Mouse (Mus musculus): ENCODE data around the gene Slc13a5. TPM values are rescaled to one million over a fixed set of nuclear protein-coding genes. Genes with fewer than 3 reads are reported as not detected.

Gene Slc13a5
- polyA plus RNA-seq, 1 experiment = 0.27 TPM

- no peak for DNase-seq
- no peaks in the 10 kb centered on the region for H3K27me3 ChIP-seq (replicated peaks; ENCODE audit: control insufficient read depth, insufficient read depth, low read length)
- H3K36me3 ChIP-seq (ENCODE audit: control insufficient read depth, insufficient read depth, low read length) = no peaks in the 10 kb centered on the region
- 23% methylated on average over 11 of the region's 11 CpGs for WGBS
- TF ChIP-seq POLR2A (IDR thresholded peaks at IDR 0.05; ENCODE audit: low read depth, low read length) (no peak), CTCF (conservative IDR thresholded peaks at IDR 0.05; ENCODE audit: insufficient read depth, insufficient read length, low read depth, low read length) (no peak)
- no peak overlapping the region for H3K27ac ChIP-seq (ENCODE audit: insufficient read depth, low read depth, low read length)
- no peaks in the 10 kb centered on the region; the same call in 1 of the 2 replicates for H3K4me1 ChIP-seq (ENCODE audit: control insufficient read depth, insufficient read depth, low read length)
- H3K4me3 ChIP-seq (ENCODE audit: insufficient read depth, low read depth, low read length) = no peak overlapping the region
Observed at GRCm38 (mm10) chr11:72265483-72265882, 1.5 kb downstream of the Slc13a5 start.

- TF ChIP-seq POLR2A (IDR thresholded peaks at IDR 0.05; ENCODE audit: low read depth, low read length) (no peak), CTCF (conservative IDR thresholded peaks at IDR 0.05; ENCODE audit: insufficient read depth, insufficient read length, low read depth, low read length) (no peak)
- Histone ChIP-seq H3K27ac (ENCODE audit: insufficient read depth, low read depth, low read length) (no peak overlapping the region), H3K27me3 (replicated peaks; ENCODE audit: control insufficient read depth, insufficient read depth, low read length) (no peaks in the 10 kb centered on the region), H3K4me1 (ENCODE audit: control insufficient read depth, insufficient read depth, low read length) (no peaks in the 10 kb centered on the region), H3K4me3 (ENCODE audit: insufficient read depth, low read depth, low read length) (no peak overlapping the region), H3K36me3 (ENCODE audit: control insufficient read depth, insufficient read depth, low read length) (no peaks in the 10 kb centered on the region)
- DNase-seq = no peak
- 71% methylated on average over 2 of the region's 2 CpGs for WGBS
Observed at GRCm38 (mm10) chr11:72256441-72256840, 10.6 kb downstream of the Slc13a5 start.

GRCm38 (mm10) chr11:72255629-72256028 is 11.4 kb downstream of the Slc13a5 start:
- no peaks in the 10 kb centered on the region for H3K36me3 ChIP-seq (ENCODE audit: control insufficient read depth, insufficient read depth, low read length)
- DNase-seq = no peak
- no peaks in the 10 kb centered on the region for H3K27me3 ChIP-seq (replicated peaks; ENCODE audit: control insufficient read depth, insufficient read depth, low read length)
- H3K27ac ChIP-seq (ENCODE audit: insufficient read depth, low read depth, low read length) = no peak overlapping the region
- H3K4me1 ChIP-seq (ENCODE audit: control insufficient read depth, insufficient read depth, low read length) = no peaks in the 10 kb centered on the region
- TF ChIP-seq POLR2A (IDR thresholded peaks at IDR 0.05; ENCODE audit: low read depth, low read length) = no peak
- no peak for TF ChIP-seq CTCF (conservative IDR thresholded peaks at IDR 0.05; ENCODE audit: insufficient read depth, insufficient read length, low read depth, low read length)
- WGBS = 96% methylated on average over 4 of the region's 4 CpGs
- H3K4me3 ChIP-seq (ENCODE audit: insufficient read depth, low read depth, low read length) = no peak overlapping the region

- Histone ChIP-seq H3K36me3 (ENCODE audit: control insufficient read depth, insufficient read depth, low read length) (no peaks in the 10 kb centered on the region), H3K4me3 (ENCODE audit: insufficient read depth, low read depth, low read length) (no peak overlapping the region), H3K27ac (ENCODE audit: insufficient read depth, low read depth, low read length) (no peak overlapping the region), H3K27me3 (replicated peaks; ENCODE audit: control insufficient read depth, insufficient read depth, low read length) (no peaks in the 10 kb centered on the region), H3K4me1 (ENCODE audit: control insufficient read depth, insufficient read depth, low read length) (no peaks in the 10 kb centered on the region)
- WGBS = 85% methylated on average over 8 of the region's 8 CpGs
- TF ChIP-seq CTCF (conservative IDR thresholded peaks at IDR 0.05; ENCODE audit: insufficient read depth, insufficient read length, low read depth, low read length) (no peak), POLR2A (IDR thresholded peaks at IDR 0.05; ENCODE audit: low read depth, low read length) (no peak)
- DNase-seq = no peak
Observed at GRCm38 (mm10) chr11:72245196-72245753, 21.7 kb downstream of the Slc13a5 start.

- Histone ChIP-seq H3K27ac (ENCODE audit: insufficient read depth, low read depth, low read length) (no peak overlapping the region), H3K27me3 (replicated peaks; ENCODE audit: control insufficient read depth, insufficient read depth, low read length) (no peaks in the 10 kb centered on the region), H3K4me3 (ENCODE audit: insufficient read depth, low read depth, low read length) (no peak overlapping the region), H3K4me1 (ENCODE audit: control insufficient read depth, insufficient read depth, low read length) (no peaks in the 10 kb centered on the region), H3K36me3 (ENCODE audit: control insufficient read depth, insufficient read depth, low read length) (no peaks in the 10 kb centered on the region)
- TF ChIP-seq CTCF (conservative IDR thresholded peaks at IDR 0.05; ENCODE audit: insufficient read depth, insufficient read length, low read depth, low read length) (no peak), POLR2A (IDR thresholded peaks at IDR 0.05; ENCODE audit: low read depth, low read length) (no peak)
- WGBS = 72% methylated on average over 4 of the region's 4 CpGs
- DNase-seq = no peak
Observed at GRCm38 (mm10) chr11:72240062-72240860, 26.8 kb downstream of the Slc13a5 start.

GRCm38 (mm10) chr11:72234013-72234412 is 33.0 kb downstream of the Slc13a5 start:
- WGBS = 58% methylated on average over 5 of the region's 5 CpGs
- H3K36me3 ChIP-seq (ENCODE audit: control insufficient read depth, insufficient read depth, low read length) = no peaks in the 10 kb centered on the region
- no peak overlapping the region for H3K27ac ChIP-seq (ENCODE audit: insufficient read depth, low read depth, low read length)
- no peak overlapping the region for H3K4me3 ChIP-seq (ENCODE audit: insufficient read depth, low read depth, low read length)
- DNase-seq = no peak
- no peak for TF ChIP-seq CTCF (conservative IDR thresholded peaks at IDR 0.05; ENCODE audit: insufficient read depth, insufficient read length, low read depth, low read length)
- TF ChIP-seq POLR2A (IDR thresholded peaks at IDR 0.05; ENCODE audit: low read depth, low read length) = no peak
- no peaks in the 10 kb centered on the region for H3K27me3 ChIP-seq (replicated peaks; ENCODE audit: control insufficient read depth, insufficient read depth, low read length)
- no peaks in the 10 kb centered on the region for H3K4me1 ChIP-seq (ENCODE audit: control insufficient read depth, insufficient read depth, low read length)

- H3K4me1 ChIP-seq (ENCODE audit: control insufficient read depth, insufficient read depth, low read length) = no peaks in the 10 kb centered on the region
- TF ChIP-seq CTCF (conservative IDR thresholded peaks at IDR 0.05; ENCODE audit: insufficient read depth, insufficient read length, low read depth, low read length) = no peak
- TF ChIP-seq POLR2A (IDR thresholded peaks at IDR 0.05; ENCODE audit: low read depth, low read length) = no peak
- H3K36me3 ChIP-seq (ENCODE audit: control insufficient read depth, insufficient read depth, low read length) = no peaks in the 10 kb centered on the region
- no peaks in the 10 kb centered on the region for H3K27me3 ChIP-seq (replicated peaks; ENCODE audit: control insufficient read depth, insufficient read depth, low read length)
- H3K27ac ChIP-seq (ENCODE audit: insufficient read depth, low read depth, low read length) = no peak overlapping the region
- no peak overlapping the region for H3K4me3 ChIP-seq (ENCODE audit: insufficient read depth, low read depth, low read length)
- no peak for DNase-seq
- 21% methylated on average over 1 of the region's 1 CpGs for WGBS
Observed at GRCm38 (mm10) chr11:72232991-72233390, 34.0 kb downstream of the Slc13a5 start.
